Mouse (Mus musculus) left cerebral cortex, adult 2 months (tissue): Measurements from ENCODE around the gene Sulf2. TPM values are rescaled to one million over a fixed set of nuclear protein-coding genes. Genes with fewer than 3 reads are reported as not detected.
"Not testable (repeated sequence)": the region's sequence is repeated elsewhere in the genome, so short reads cannot be mapped to it uniquely, and the experiment has no call there.

Experiments
- DNase-seq, 2 experiments: peaks; one replicate each; pipeline ENCODE4 v3.0.0; 2021 to 2022; ENCODE audit warnings: low spot score in 2 of 2, mixed read lengths in 1 of 2; ENCODE audit errors: extremely low spot score in 1 of 2
- H3K27ac ChIP-seq: fragments of 200-600 bp; 2 replicates; pipeline ENCODE4 v1.8.1; 2022
- H3K4me3 ChIP-seq: fragments of 200-600 bp; 2 replicates; pipeline ENCODE4 v1.8.1; 2022
- CTCF ChIP-seq: fragments of 200-600 bp; IDR thresholded peaks from 2 replicates; pipeline ENCODE4 v1.8.1; 2022; ENCODE audit warnings: antibody characterized with exemption, mild to moderate bottlenecking, moderate library complexity
- intact Hi-C: fragments of 180-260 bp; cut with DNase I; formaldehyde crosslinking; loops from one replicate; pipeline ENCODE4 v1.15.1; 2025
- long read RNA-seq, 2 experiments: library from polyadenylated mRNA; stranded (forward); transcript quantifications; one replicate each; pipeline ENCODE4 v2.0.0; 2021; ENCODE audit warnings: borderline mapping rate in 2 of 2
- total RNA-seq, 2 experiments: library from RNA; stranded (reverse); gene quantifications; 2 replicates each; pipeline ENCODE4 v1.2.3; 2021

Sulf2 gene
- total RNA-seq: 100 to 1,000 TPM; 100 to 102 TPM
- long read RNA-seq, experiment 1, full-length matches to known transcripts: 78 of 115 reads
- long read RNA-seq, experiment 1, partial matches to known transcripts: 13 of 115 reads
- long read RNA-seq, experiment 1, other reads (novel, unspliced or antisense): 24 of 115 reads
- long read RNA-seq, experiment 2, full-length matches to known transcripts: 44 of 63 reads
- long read RNA-seq, experiment 2, partial matches to known transcripts: 5 of 63 reads
- long read RNA-seq, experiment 2, other reads (novel, unspliced or antisense): 14 of 63 reads

- intact Hi-C loops: loop anchor here (1.0 to 5.0 kb wide), 4 partner anchors 182 to 409 kb away; no protein-coding TSS in a partner anchor
- peak within 1 kb of the TSS; percentile 71 for H3K4me3 ChIP-seq
- peak; percentile 76 for TF ChIP-seq CTCF
- peak; percentile 69 to 70 for DNase-seq
- peak within 1 kb of the TSS; percentile 88 for H3K27ac ChIP-seq
Measured at GRCm38 (mm10) chr2:166155454-166155815, at the start of gene Sulf2. Gene Sulf2 (minus strand): TSS chr2:166155663.

- TF ChIP-seq CTCF: no peak
- Histone ChIP-seq H3K4me3 (no peak overlapping the region), H3K27ac (no peak overlapping the region)
- intact Hi-C loops: no loop called here
- no peak for DNase-seq
Measured at GRCm38 (mm10) chr2:166204174-166204573, 48.7 kb upstream of the Sulf2 start.

- intact Hi-C loops: no loop called here
Measured at GRCm38 (mm10) chr2:166203647-166204046, 48.2 kb upstream of the Sulf2 start.

GRCm38 (mm10) chr2:166197964-166198363, 42.5 kb upstream of the Sulf2 start:
- no peak overlapping the region for H3K27ac ChIP-seq
- intact Hi-C loops: no loop called here
- H3K4me3 ChIP-seq: no peak overlapping the region
- DNase-seq: no peak
- no peak for TF ChIP-seq CTCF

More at GRCm38 (mm10) chr2:166203647-166204046, 48.2 kb upstream of the Sulf2 start:
- H3K27ac ChIP-seq: no peak overlapping the region
- DNase-seq: no peak
- no peak overlapping the region for H3K4me3 ChIP-seq
- no peak for TF ChIP-seq CTCF

GRCm38 (mm10) chr2:166197064-166197463, 41.6 kb upstream of the Sulf2 start:
- no peak overlapping the region for H3K27ac ChIP-seq
- no peak for TF ChIP-seq CTCF
- DNase-seq: no peak
- intact Hi-C loops: no loop called here
- H3K4me3 ChIP-seq: no peak overlapping the region

GRCm38 (mm10) chr2:166196080-166196786, 40.8 kb upstream of the Sulf2 start:
- no peak for DNase-seq
- TF ChIP-seq CTCF: no peak
- intact Hi-C loops: loop anchor here (1.0 kb wide), 1 partner anchor 319 kb away; no protein-coding TSS in a partner anchor
- Histone ChIP-seq H3K4me3 (no peak overlapping the region), H3K27ac (no peak overlapping the region)

GRCm38 (mm10) chr2:166195041-166195440, 39.6 kb upstream of the Sulf2 start:
- Histone ChIP-seq H3K4me3 (no peak overlapping the region), H3K27ac (no peak overlapping the region)
- no peak for TF ChIP-seq CTCF
- DNase-seq: no peak
- intact Hi-C loops: no loop called here

GRCm38 (mm10) chr2:166194112-166194758, 38.8 kb upstream of the Sulf2 start:
- H3K4me3 ChIP-seq: no peak overlapping the region
- intact Hi-C loops: no loop called here
- no peak for TF ChIP-seq CTCF
- H3K27ac ChIP-seq: no peak overlapping the region
- DNase-seq: no peak

- DNase-seq: no peak
- no peak overlapping the region for H3K27ac ChIP-seq
- TF ChIP-seq CTCF: no peak; the same call in 1 of the 2 replicates
- intact Hi-C loops: no loop called here
- H3K4me3 ChIP-seq: no peak overlapping the region
Measured at GRCm38 (mm10) chr2:166193509-166193908, 38.0 kb upstream of the Sulf2 start.

- no peak for TF ChIP-seq CTCF
- no peak overlapping the region for H3K4me3 ChIP-seq
- intact Hi-C loops: no loop called here
- no peak for DNase-seq
- H3K27ac ChIP-seq: no peak overlapping the region
Measured at GRCm38 (mm10) chr2:166190816-166191215, 35.4 kb upstream of the Sulf2 start.

- TF ChIP-seq CTCF: no peak
- DNase-seq: no peak
Measured at GRCm38 (mm10) chr2:166189191-166189590, 33.7 kb upstream of the Sulf2 start.

GRCm38 (mm10) chr2:166187874-166188453, 32.5 kb upstream of the Sulf2 start:
- intact Hi-C loops, H3K4me3 ChIP-seq, H3K27ac ChIP-seq: not testable (repeated sequence)
- DNase-seq: peak in 1 of 2 experiments; percentile 23

More at GRCm38 (mm10) chr2:166189191-166189590, 33.7 kb upstream of the Sulf2 start:
- intact Hi-C loops: no loop called here
- Histone ChIP-seq H3K27ac (no peak overlapping the region), H3K4me3 (no peak overlapping the region)

- intact Hi-C loops, H3K4me3 ChIP-seq, DNase-seq, H3K27ac ChIP-seq: not testable (repeated sequence)
Measured at GRCm38 (mm10) chr2:166187319-166187718, 31.9 kb upstream of the Sulf2 start.
